Mouse (Mus musculus) megakaryocyte, embryonic 14.5 days (primary cell): ENCODE measurements around the gene Plekha5. TPM values are rescaled to one million over a fixed set of nuclear protein-coding genes. Genes with fewer than 3 reads are reported as not detected.

ENCODE experiments used
- H3K27me3 ChIP-seq: replicated peaks from 2 replicates; pipeline ENCODE3; 2012; ENCODE audit warnings: inconsistent platforms
- H3K36me3 ChIP-seq: replicated peaks from 2 replicates; pipeline ENCODE3; 2012; ENCODE audit warnings: low read length, inconsistent platforms, mixed read lengths
- H3K4me1 ChIP-seq: 2 replicates; pipeline ENCODE4 v1.6.1; 2012; ENCODE audit warnings: inconsistent platforms
- H3K4me3 ChIP-seq: replicated peaks from 2 replicates; pipeline ENCODE3; 2012; ENCODE audit warnings: moderate library complexity, mild to moderate bottlenecking, inconsistent platforms
- H3K9me3 ChIP-seq: 2 replicates; pipeline ENCODE4 v1.6.1; 2012; ENCODE audit warnings: inconsistent platforms
- FLI1 ChIP-seq: IDR thresholded peaks from 2 replicates; pipeline ENCODE4 v1.6.1; 2012; ENCODE audit warnings: low read length, inconsistent platforms, mixed read lengths
- GATA1 ChIP-seq: IDR thresholded peaks from 3 replicates; pipeline ENCODE4 v1.6.1; 2012; ENCODE audit warnings: mixed read lengths, low read length, inconsistent platforms, borderline replicate concordance
- polyA plus RNA-seq: library from polyadenylated mRNA; stranded (reverse); fragments of >175 nt; gene quantifications from 2 replicates; pipeline ENCODE4 v1.2.3, GENCODE M21; 2012; ENCODE audit warnings: low replicate concordance; ENCODE audit not compliant: insufficient read depth

Plekha5 gene
- polyA plus RNA-seq, 1 experiment, result 2.2 TPM

DNA sequence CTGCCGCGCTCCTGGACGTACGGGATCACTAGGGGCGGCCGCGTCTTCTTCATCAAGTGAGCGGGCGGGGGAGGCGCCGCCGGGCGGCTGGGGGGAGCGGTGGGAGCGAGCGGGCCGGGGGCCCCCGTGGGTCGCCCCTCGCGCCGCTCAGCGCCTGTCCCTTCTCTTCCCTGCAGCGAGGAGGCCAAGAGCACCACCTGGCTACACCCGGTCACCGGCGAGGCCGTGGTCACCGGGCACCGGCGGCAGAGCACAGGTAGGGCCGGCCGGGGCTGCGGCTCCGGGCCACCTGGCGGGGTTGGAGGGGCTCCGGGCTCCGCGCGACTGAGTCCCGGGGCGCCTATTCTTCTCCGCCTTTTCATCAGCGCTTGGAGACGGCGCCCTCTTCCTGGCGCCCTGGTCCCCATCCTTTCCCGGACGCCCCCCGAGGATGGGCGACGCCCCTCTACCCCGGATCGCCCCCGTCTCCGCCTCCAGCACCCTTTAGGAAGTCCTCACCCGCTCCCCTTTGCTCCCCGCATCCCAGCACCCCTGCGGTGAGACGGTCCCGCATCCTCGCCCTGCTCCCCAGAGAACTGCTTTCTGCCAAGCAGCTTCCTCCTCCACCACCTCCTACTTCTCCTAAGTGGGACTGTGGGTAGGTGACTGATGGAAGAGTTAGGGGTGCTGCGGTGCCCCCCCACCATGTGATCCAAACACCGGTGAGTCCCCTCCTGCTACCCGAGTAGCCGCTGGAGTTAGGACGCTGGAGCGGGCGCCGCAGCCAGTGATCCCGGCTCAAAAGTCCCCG lies 542 bp downstream of the Plekha5 start:
- TF ChIP-seq FLI1 (no peak), GATA1 (no peak)
- peaks cover 9% of the 10 kb centered on the region for H3K36me3 ChIP-seq
- H3K9me3 ChIP-seq, result 0 out of 2 replicates have a peak, but pooled peaks cover 3% of the 10 kb centered on the region
- H3K4me3 ChIP-seq, result peak overlapping the region; percentile 95
- H3K27me3 ChIP-seq, result peaks cover 13% of the 10 kb centered on the region
- H3K4me1 ChIP-seq, result peaks cover 18% of the 10 kb centered on the region

DNA sequence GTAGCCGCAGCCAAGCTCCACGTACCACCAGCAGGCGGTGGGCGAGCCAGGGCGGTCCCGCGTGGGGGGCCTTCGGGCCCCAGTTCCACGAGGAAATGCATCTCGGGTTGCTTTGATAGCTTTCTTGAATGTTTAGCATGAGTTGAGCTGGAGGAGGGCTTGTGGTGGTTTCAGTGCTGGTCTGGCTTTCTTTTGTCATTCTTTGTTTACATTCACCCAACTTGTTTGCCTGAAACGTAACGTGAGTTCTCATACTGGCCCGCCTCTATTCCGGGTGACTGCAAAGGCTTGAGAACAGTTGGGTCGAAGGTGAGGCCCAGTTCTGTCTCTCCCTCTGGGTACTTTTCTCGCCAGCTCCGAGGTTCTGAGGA lies 1.1 kb downstream of the Plekha5 start:
- Histone ChIP-seq H3K27me3 (peaks cover 13% of the 10 kb centered on the region), H3K36me3 (peaks cover 9% of the 10 kb centered on the region), H3K9me3 (no peaks in the 10 kb centered on the region), H3K4me3 (peak overlapping the region; percentile 95), H3K4me1 (peaks cover 18% of the 10 kb centered on the region)
- no peak for TF ChIP-seq FLI1
- no peak for TF ChIP-seq GATA1

DNA sequence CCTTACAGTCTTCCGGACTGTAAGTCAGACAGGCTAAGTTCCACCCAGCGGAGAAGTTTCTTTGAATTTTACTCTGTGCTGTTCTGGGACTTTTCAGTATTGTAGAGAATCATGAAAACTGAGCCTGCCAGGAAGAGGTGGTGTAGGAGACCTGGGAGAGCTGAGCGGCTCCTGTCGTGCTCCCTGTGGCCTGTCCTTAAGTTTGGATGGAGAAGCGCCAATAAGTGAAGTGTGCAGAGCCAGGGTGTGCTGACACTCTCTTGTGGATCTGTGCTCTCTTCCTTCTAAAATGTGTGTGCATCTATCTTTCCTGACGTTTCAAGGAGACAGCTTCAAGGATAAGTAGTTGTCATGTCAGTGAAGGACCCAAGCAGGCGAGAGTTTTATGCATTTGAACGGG lies 5.4 kb downstream of the Plekha5 start:
- H3K27me3 ChIP-seq, result peaks cover 7% of the 10 kb centered on the region
- no peaks in the 10 kb centered on the region for H3K9me3 ChIP-seq
- H3K4me1 ChIP-seq, result peaks cover 11% of the 10 kb centered on the region
- peaks cover 23% of the 10 kb centered on the region for H3K36me3 ChIP-seq
- TF ChIP-seq GATA1 (no peak), FLI1 (no peak)
- no peak overlapping the region for H3K4me3 ChIP-seq

DNA sequence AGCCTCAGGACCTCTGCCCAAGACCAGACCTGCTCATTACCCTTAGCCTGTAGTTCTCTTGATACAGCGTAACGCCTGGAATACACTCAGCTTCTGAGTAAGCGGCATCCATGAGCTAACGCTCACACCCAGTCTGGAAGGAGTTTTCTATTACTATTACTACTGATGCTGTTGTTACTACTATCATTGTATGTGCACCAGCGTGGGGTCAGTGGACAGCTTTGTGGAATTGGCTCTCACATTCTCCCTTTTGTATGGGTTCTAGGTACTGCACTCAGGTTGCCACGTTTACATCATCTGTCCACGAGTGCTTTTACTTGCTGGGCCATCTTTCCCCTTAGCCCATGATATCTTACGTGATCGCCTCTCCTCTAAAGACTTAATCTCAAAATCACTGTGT lies 8.5 kb downstream of the Plekha5 start:
- H3K36me3 ChIP-seq, result peaks cover 23% of the 10 kb centered on the region
- no peak overlapping the region for H3K4me3 ChIP-seq
- H3K27me3 ChIP-seq, result no peaks in the 10 kb centered on the region
- TF ChIP-seq GATA1 (no peak), FLI1 (no peak)
- H3K4me1 ChIP-seq, result peaks cover 7% of the 10 kb centered on the region
- H3K9me3 ChIP-seq, result no peaks in the 10 kb centered on the region

DNA sequence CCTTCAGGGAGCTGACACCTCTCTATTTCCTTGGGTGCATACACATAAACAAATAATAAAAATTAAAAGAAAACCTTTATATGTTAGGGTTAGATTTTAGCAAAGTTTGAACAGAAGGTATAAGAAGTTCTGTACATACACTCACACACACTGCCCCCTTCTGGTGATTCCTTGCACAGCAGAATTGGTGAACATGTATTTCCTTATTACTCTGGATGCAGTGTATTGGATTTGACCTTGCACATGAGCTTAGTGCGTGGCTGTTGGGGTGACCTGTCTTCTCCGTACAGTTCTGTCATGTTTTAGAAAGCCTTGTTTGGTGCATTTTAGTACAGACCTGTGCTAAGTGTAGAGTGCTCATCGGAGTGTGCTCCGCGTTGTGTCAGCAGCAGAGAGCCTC lies 19.5 kb downstream of the Plekha5 start:
- Histone ChIP-seq H3K36me3 (no peaks in the 10 kb centered on the region), H3K27me3 (no peaks in the 10 kb centered on the region), H3K9me3 (no peaks in the 10 kb centered on the region), H3K4me1 (no peaks in the 10 kb centered on the region), H3K4me3 (no peak overlapping the region)
- TF ChIP-seq GATA1, result no peak
- TF ChIP-seq FLI1, result no peak

DNA sequence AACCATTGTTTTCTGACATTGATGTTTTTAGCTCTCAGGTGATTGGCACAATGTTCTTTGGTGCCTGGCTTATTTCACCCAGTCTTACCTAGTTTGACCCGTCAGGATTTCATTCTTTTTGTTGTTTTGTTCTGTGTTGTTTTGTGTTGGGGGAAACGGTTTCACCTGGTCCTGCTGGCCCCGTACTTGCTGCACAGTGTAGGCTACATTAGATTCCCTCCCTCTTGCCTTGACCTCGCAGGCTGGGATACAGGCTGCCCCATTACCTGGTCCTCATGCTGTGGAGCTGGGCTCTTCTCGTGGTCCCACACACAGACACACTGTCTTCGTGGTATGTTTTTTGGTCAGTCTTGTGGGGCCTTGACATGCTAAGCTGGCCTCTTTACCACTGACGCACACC lies 20.3 kb downstream of the Plekha5 start:
- Histone ChIP-seq H3K27me3 (no peaks in the 10 kb centered on the region), H3K9me3 (no peaks in the 10 kb centered on the region), H3K4me1 (no peaks in the 10 kb centered on the region), H3K4me3 (no peak overlapping the region), H3K36me3 (no peaks in the 10 kb centered on the region)
- TF ChIP-seq FLI1, result no peak
- no peak for TF ChIP-seq GATA1

DNA sequence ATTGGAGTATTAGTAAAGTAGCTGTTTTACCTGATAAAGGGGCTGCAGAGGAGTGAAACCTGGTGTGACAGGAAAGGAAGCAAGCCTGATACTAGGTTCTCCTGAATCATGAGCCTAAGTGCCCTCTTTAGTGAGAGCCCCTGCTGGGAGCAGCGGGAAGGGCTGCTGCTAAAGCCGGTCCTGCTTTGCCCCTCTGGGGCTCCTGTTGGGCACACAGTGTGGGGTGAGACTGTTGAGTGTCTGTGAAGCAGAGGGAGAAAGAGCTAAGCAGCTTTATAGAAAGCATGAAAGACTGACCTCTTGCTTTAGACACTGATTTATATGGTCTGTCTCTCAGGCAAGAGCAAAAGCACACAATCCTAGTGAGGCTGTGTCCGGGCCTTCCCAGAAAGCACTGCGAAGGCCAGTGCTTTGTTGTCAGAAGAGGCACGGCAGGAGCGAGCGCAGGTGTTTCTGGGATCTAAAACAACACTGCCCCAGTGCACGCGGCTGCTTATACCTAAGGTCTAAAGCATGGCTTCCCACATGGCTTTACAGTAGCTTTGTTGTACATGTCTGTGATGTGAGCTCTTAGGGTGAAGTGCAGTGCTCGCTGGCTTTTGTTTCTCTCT lies 21.1 kb downstream of the Plekha5 start:
- no peak overlapping the region for H3K4me3 ChIP-seq
- no peaks in the 10 kb centered on the region for H3K27me3 ChIP-seq
- no peaks in the 10 kb centered on the region for H3K36me3 ChIP-seq
- H3K4me1 ChIP-seq, result no peaks in the 10 kb centered on the region
- TF ChIP-seq GATA1 (no peak), FLI1 (no peak)
- no peaks in the 10 kb centered on the region for H3K9me3 ChIP-seq

DNA sequence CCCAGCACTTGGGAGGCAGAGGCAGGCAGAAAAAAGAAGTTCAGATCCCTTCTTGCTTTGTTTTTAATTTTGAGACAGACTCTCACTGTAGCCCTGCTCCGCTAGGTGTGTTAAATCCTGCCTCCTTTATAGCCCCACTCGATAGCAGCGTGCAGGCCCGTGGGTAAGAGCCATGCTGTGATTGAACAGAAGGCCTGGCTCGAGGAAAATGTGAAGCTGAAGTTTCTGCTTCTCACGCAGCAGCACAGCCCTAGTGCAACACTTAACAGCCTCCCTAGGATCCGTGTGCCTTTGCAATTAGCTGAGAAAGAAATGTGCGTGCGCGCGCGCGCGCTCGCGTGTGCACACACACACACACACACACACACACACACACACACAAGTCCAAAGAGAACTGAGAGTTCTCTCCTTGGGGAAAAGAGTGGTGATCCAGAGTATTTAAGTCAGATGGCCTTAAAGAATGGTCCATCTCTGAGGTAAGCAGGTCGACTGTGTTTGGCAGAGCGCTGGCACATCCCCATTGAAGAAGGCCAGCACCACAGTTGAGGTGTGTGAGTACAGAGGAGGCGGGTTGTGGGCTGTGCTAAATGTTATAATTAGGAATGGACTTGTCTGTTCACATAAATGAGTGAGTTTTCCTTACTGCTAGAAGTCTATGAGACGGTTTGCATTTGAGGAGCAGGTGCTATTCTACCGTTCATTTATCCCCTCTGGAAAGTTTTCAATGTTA lies 24.3 kb downstream of the Plekha5 start:
- no peak for TF ChIP-seq GATA1
- TF ChIP-seq FLI1, result no peak
- Histone ChIP-seq H3K4me1 (peaks cover 10% of the 10 kb centered on the region), H3K36me3 (no peaks in the 10 kb centered on the region), H3K9me3 (no peaks in the 10 kb centered on the region), H3K27me3 (no peaks in the 10 kb centered on the region), H3K4me3 (no peak overlapping the region)

DNA sequence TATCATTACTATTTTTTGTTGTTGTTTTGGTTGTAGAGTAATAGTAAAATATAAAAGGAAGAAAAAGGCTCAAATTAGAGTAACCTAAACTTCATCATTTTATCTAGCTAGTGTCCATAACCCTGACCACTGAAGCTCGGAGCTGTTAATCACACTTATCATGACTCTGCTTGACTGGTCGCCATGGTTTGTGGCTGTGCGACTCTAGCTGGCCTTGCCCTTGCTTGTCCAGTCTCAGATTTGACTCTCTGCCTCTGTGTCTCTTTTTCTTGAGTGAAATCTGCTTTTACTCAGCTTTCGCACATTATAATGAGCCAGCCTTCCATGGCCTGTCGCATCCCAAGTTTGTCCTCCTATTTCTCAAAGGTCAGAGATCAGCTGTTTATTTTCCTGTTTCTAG lies 26.8 kb downstream of the Plekha5 start:
- peaks cover 10% of the 10 kb centered on the region for H3K4me1 ChIP-seq
- TF ChIP-seq FLI1, result no peak
- TF ChIP-seq GATA1, result no peak

DNA sequence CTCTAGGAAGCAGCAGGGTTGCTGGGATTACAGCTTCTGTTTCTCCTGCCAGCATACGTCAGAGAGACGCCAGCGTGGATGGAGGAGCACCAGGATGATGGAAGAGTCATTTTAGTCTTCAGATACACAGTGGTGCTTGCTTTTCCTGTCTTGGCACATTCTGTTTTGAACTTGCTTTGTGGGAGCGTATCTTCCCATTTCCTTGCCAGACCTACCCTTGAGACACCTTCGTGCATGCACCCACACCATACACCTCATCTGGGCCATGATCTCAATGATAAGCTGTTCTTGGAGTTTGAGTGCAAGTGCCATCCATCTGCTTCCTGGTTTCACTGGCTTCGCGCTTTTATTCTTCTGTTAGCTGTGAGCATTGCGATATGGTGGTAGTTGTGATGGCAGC lies 28.9 kb downstream of the Plekha5 start:
- no peaks in the 10 kb centered on the region for H3K36me3 ChIP-seq
- TF ChIP-seq FLI1 (no peak), GATA1 (no peak)
- no peaks in the 10 kb centered on the region for H3K27me3 ChIP-seq
- no peaks in the 10 kb centered on the region for H3K9me3 ChIP-seq
- H3K4me1 ChIP-seq, result peaks cover 10% of the 10 kb centered on the region
- H3K4me3 ChIP-seq, result no peak overlapping the region

More for the DNA sequence above, 26.8 kb downstream of the Plekha5 start:
- no peaks in the 10 kb centered on the region for H3K9me3 ChIP-seq
- no peaks in the 10 kb centered on the region for H3K36me3 ChIP-seq
- H3K27me3 ChIP-seq, result no peaks in the 10 kb centered on the region
- H3K4me3 ChIP-seq, result no peak overlapping the region
